ENCODE assay signal across 21 mouse cellular contexts in genomic region chr3:104011972-104012371, GRCm38 (mm10).
"Had no signal": no experiment of that assay in that cellular context is flagged by ENCODE, and none has a peak within 500 bp of the region (broad histone marks: within the 10 kb centered on the region; RNA-seq: fewer than 3 reads in every experiment).

No protein-coding gene starts in this region.

- H3K27me3 ChIP-seq: limb, embryonic 13.5 days; liver, embryonic 12.5 days; liver, embryonic 15.5 days; lung, embryonic 15.5 days; midbrain, embryonic 12.5 days; midbrain, embryonic 15.5 days; neural tube, embryonic 13.5 days; stomach, embryonic 15.5 days had no signal

- H3K4me1 ChIP-seq: limb, embryonic 10.5 days; limb, embryonic 13.5 days; liver, embryonic 12.5 days; liver, embryonic 15.5 days; lung, embryonic 15.5 days; midbrain, embryonic 12.5 days; midbrain, embryonic 15.5 days; stomach, embryonic 15.5 days had no signal

- H3K9ac ChIP-seq: limb, embryonic 13.5 days; liver, embryonic 12.5 days; liver, embryonic 15.5 days; lung, embryonic 15.5 days; midbrain, embryonic 12.5 days; midbrain, embryonic 15.5 days; neural tube, embryonic 13.5 days; stomach, embryonic 15.5 days had no signal

- ATAC-seq: liver, embryonic 12.5 days; midbrain, embryonic 15.5 days had no signal

- H3K9me3 ChIP-seq: limb, embryonic 10.5 days; limb, embryonic 13.5 days; liver, embryonic 12.5 days; liver, embryonic 15.5 days; lung, embryonic 15.5 days; midbrain, embryonic 12.5 days; midbrain, embryonic 15.5 days; neural tube, embryonic 13.5 days; stomach, embryonic 15.5 days had no signal

- H3K4me3 ChIP-seq: limb, embryonic 10.5 days; limb, embryonic 13.5 days; liver, embryonic 12.5 days; liver, embryonic 15.5 days; lung, embryonic 15.5 days; midbrain, embryonic 12.5 days; midbrain, embryonic 15.5 days; myocyte; neural tube, embryonic 13.5 days; stomach, embryonic 15.5 days had no signal

- H3K27ac ChIP-seq: limb, embryonic 10.5 days; limb, embryonic 13.5 days; liver, embryonic 12.5 days; liver, embryonic 15.5 days; lung, embryonic 15.5 days; midbrain, embryonic 12.5 days; midbrain, embryonic 15.5 days; neural tube, embryonic 13.5 days; stomach, embryonic 15.5 days had no signal

- DNase-seq: kidney, adult 18-20 months; kidney, adult 9 months; kidney, postnatal 14 days; kidney, postnatal 4 days; liver; lung, adult 18-20 months; lung, postnatal 10 days; lung, postnatal 36 days; retina, postnatal 1 day; right cerebral cortex, postnatal 4 days; thymus, postnatal 36 days had no signal

- H3K4me2 ChIP-seq: limb, embryonic 13.5 days; liver, embryonic 12.5 days; liver, embryonic 15.5 days; lung, embryonic 15.5 days; midbrain, embryonic 12.5 days; midbrain, embryonic 15.5 days; neural tube, embryonic 13.5 days; stomach, embryonic 15.5 days had no signal
